Mouse (Mus musculus) olfactory bulb, adult 2 months (tissue): ENCODE measurements at regions not wholly inside any gene's neighbourhood (a gene's known extent, or its start where the extent isn't known, plus 50 kb on each side); places are given as distances from the start of the nearest gene placed in this dataset.

Experiments used
- CTCF ChIP-seq: fragments of 200-500 bp; IDR thresholded peaks from 2 replicates; pipeline ENCODE4 v1.5.1; 2012; ENCODE audit warnings: low read depth, mild to moderate bottlenecking, low read length, moderate library complexity; ENCODE audit not compliant: insufficient read depth
- POLR2A ChIP-seq: fragments of 200-500 bp; IDR thresholded peaks from 2 replicates; pipeline ENCODE4 v1.6.1; 2012; ENCODE audit warnings: mild to moderate bottlenecking, low read depth, low read length, moderate library complexity; ENCODE audit not compliant: insufficient read depth

- no peak for TF ChIP-seq CTCF
- no peak for TF ChIP-seq POLR2A
These were observed 65.3 kb upstream of the Osbpl8 start for GRCm38 (mm10) chr10:111099059-111099811.
